Mouse (Mus musculus) small intestine, adult 2 months (tissue): ENCODE measurements around the gene Ncoa3. TPM values are rescaled to one million over a fixed set of nuclear protein-coding genes. Genes with fewer than 3 reads are reported as not detected.
A peak's percentile ranks its signal among the peaks of the same experiment; 100 is the strongest.
"Not testable (repeated sequence)": the region's sequence is repeated elsewhere in the genome, so short reads cannot be mapped to it uniquely, and the experiment has no call there.

Source experiments
- H3K27ac ChIP-seq: fragments of 200-500 bp; 2 replicates; pipeline ENCODE4 v1.5.1; 2012; ENCODE audit warnings: low read depth, low read length, control low read depth, inconsistent platforms; ENCODE audit not compliant: insufficient read depth
- H3K27me3 ChIP-seq: fragments of 200-500 bp; 2 replicates; pipeline ENCODE4 v1.6.1; 2012; ENCODE audit warnings: mild to moderate bottlenecking, moderate library complexity, low read length, inconsistent platforms; ENCODE audit not compliant: control insufficient read depth, insufficient read depth
- H3K36me3 ChIP-seq: fragments of 200-500 bp; 2 replicates; pipeline ENCODE4 v1.6.1; 2012; ENCODE audit warnings: mild to moderate bottlenecking, low read length, control low read depth, inconsistent platforms; ENCODE audit not compliant: control insufficient read depth, insufficient read depth
- H3K4me1 ChIP-seq: fragments of 200-500 bp; 2 replicates; pipeline ENCODE4 v1.6.1; 2012; ENCODE audit warnings: low read length, inconsistent platforms, mixed read lengths; ENCODE audit not compliant: control insufficient read depth, insufficient read depth, insufficient read length
- H3K4me3 ChIP-seq: fragments of 200-500 bp; 2 replicates; pipeline ENCODE4 v1.5.1; 2012; ENCODE audit warnings: low read depth, mild to moderate bottlenecking, control low read depth, inconsistent platforms, low read length, moderate library complexity
- CTCF ChIP-seq: fragments of 200-500 bp; IDR thresholded peaks from 2 replicates; pipeline ENCODE4 v1.5.1; 2012; ENCODE audit warnings: low read depth, mild to moderate bottlenecking, control low read depth, inconsistent platforms, low read length, moderate library complexity, mixed read lengths; ENCODE audit not compliant: insufficient replicate concordance, insufficient read length; ENCODE audit errors: extremely low read depth
- POLR2A ChIP-seq: fragments of 200-500 bp; IDR thresholded peaks from 2 replicates; pipeline ENCODE4 v1.6.1; 2012; ENCODE audit warnings: low read depth, mild to moderate bottlenecking, control low read depth, inconsistent platforms, low read length, moderate library complexity
- WGBS: fragments of 180-500 bp; shearing (Covaris S2); methylation state at CpG from one replicate; pipeline ENCODE4 v1.1.7; 2018; 5-methylcytosine and 5-hydroxymethylcytosine counted together
- polyA plus RNA-seq: library from polyadenylated mRNA; depleted of rRNA; stranded (reverse); fragments of >200 nt; gene quantifications from 2 replicates; pipeline ENCODE4 v1.2.3, GENCODE M21; 2012; rRNA removed

Ncoa3 gene
- polyA plus RNA-seq, result 13.0 and 20.1 TPM in 2 replicates

DNA sequence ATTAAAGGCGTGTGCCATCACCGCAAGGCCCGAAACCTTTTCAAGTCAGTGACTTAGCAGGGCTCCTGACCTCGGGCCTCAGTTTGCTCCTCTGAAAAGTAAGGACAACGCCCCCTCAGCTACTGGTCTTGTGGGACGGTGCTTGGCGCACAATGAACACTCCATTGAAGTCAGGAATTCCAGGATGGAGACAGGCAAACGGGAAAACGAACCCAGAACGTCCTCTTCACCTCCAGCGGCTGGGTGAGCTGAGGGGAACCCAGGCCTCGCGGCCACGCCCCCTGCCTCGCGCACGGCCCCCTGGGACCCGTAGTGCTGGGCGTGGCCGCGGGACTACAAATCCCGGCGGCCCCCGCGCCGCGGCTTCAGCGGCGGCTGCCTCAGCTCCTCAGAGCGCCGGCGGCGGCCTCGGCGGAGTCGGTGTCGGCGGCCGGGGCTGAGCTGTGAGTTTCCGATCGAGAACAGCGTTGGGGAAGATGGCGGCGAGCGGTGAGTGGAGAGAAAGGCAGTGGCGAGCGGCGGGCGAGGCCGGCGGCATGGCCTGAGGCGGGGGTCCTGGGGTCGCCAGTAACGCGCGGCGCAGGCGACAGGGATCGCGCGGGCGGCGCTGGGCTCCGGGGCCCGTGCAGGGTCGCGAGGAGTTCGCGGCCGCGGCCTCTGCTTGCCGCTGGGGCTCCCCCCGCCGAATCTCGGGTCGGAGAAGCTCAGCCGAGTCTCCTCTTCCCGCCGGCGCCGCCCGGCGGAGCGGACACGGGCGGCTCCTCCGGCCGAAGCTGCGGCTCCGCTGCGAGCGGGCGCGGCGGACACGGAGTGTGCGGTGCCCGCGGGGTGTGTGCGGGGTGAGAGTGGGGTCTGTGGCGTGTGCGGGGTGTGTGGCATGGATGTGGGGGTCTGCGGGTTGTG is at the start of gene Ncoa3:
TSS of gene Ncoa3 (plus strand) at position 367 of the 903 bp plus-strand sequence.
- H3K27ac ChIP-seq, result peak within 1 kb of the TSS; percentile 80
- 2% methylated on average over 103 of the region's 103 CpGs for WGBS
- no peaks in the 10 kb centered on the region for H3K27me3 ChIP-seq
- H3K4me3 ChIP-seq, result peak within 1 kb of the TSS; percentile 96
- H3K36me3 ChIP-seq, result peaks cover 1% of the 10 kb centered on the region; the same call in 1 of the 2 replicates
- peaks cover 10% of the 10 kb centered on the region; the same call in 1 of the 2 replicates for H3K4me1 ChIP-seq
- TF ChIP-seq POLR2A (peak; percentile 95), CTCF (no peak)

DNA sequence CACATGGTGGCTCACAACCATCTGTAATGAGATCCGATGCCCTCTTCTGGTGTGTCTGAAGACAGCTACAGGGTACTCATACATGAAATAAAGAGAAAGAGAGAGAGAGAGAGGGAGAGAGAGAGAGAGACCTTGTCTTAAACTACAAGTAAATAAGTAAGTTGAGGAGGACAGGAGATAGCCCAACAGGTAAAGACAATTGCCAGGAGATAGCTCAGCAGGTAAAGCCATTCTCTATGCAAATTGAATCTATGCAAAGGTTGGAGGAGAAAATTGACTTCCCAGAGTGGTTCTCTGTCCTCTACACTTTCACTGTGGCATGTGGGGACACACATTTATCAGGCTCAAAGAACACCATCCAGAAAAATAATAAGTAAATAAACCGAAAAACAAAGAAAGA is 49.3 kb upstream of the Ncoa3 start:
- 97% methylated on average over 2 of the region's 2 CpGs for WGBS
- Histone ChIP-seq H3K36me3 (no peaks in the 10 kb centered on the region), H3K27ac (no peak overlapping the region), H3K27me3 (no peaks in the 10 kb centered on the region), H3K4me3 (no peak overlapping the region), H3K4me1 (peaks cover 2% of the 10 kb centered on the region; the same call in 1 of the 2 replicates)
- TF ChIP-seq POLR2A, result no peak
- TF ChIP-seq CTCF, result no peak

DNA sequence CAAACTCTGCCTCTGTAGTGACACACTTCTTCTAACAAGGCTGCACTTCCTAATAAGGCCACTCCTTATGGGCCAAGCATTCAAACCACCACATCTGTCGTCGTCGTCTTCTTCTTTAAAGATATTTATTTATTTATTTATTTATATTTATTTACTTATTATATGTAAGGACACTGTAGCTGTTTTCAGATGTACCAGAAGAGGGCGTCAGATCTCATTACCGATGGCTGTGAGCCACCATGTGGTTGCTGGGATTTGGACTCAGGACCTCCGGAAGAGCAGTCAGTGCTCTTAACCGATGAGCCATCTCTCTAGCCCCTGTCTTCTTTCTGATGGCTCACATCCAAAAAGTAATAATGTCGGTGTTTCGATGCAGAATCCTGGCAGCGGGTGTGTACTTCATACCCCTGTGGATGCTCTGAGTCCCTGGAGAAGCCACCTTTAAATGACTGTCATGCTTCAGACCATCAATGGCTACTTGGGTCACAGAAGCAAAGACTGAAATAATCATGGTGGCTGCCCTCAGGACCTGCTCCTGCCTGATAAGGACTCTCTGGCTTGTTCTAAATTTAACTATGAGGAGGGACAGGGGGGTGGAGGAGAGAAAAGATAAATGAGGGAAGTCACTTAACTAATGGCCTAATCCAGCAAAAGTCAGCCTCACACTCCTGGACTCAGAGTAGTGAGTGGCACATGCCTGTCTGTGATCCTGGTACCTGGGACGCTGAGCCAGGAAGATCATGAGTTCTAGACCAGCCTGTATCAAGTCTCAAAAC is 47.7 kb upstream of the Ncoa3 start:
- TF ChIP-seq POLR2A, result no peak
- no peak for TF ChIP-seq CTCF
- H3K4me3 ChIP-seq, result no peak overlapping the region
- no peaks in the 10 kb centered on the region for H3K4me1 ChIP-seq
- no peak overlapping the region for H3K27ac ChIP-seq
- no peaks in the 10 kb centered on the region for H3K27me3 ChIP-seq
- WGBS, result 85% methylated on average over 11 of the region's 11 CpGs
- H3K36me3 ChIP-seq, result no peaks in the 10 kb centered on the region

DNA sequence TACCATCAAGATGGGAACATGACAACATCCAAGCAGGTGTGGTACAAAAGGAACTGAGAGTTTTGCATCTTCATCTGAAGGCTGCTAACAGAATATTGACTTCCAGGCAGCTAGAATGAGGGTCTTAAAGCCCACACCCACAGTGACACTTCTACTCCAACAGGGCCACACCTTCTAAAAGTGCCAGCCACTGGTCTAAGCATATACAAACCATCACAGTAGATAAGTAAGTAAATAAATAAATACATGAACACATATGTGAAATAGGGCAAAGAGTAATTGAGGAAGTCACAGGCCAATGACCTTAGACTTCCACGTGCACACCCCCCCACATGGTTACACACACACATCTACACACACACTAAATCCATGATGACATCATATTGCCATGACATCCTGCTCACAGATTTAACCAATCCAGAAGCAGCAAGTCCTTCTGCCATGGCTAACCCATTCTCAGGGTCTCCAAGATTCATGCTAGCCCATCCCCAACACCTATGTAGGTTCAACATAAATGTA is 46.3 kb upstream of the Ncoa3 start:
- Histone ChIP-seq H3K4me1 (no peaks in the 10 kb centered on the region), H3K27me3 (no peaks in the 10 kb centered on the region), H3K4me3 (no peak overlapping the region), H3K36me3 (no peaks in the 10 kb centered on the region), H3K27ac (no peak overlapping the region)
- TF ChIP-seq POLR2A, result no peak
- 57% methylated on average over 1 of the region's 1 CpGs for WGBS

DNA sequence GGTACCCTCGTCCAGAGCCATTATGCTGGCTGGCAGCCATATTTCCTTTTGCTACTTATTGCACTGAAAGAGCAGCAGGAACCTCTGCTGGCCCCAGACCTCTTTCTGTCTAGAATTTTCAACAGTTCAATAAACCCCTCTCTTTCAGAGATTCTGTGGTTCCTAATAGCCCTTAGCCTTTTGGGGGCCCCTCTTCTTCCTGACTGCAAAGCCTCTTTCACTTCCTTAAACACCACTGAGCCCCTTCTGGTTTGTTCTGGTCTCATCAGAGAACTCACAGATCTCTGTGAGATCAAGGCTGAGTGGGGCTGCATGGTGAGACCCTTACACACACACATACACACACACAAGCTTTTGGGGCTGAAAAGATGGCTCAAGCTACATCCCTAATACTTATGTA is 44.4 kb upstream of the Ncoa3 start:
- Histone ChIP-seq H3K4me3 (no peak overlapping the region), H3K27me3 (no peaks in the 10 kb centered on the region), H3K4me1 (peaks cover 3% of the 10 kb centered on the region), H3K27ac (no peak overlapping the region), H3K36me3 (no peaks in the 10 kb centered on the region)
- TF ChIP-seq POLR2A, result no peak
- TF ChIP-seq CTCF, result no peak
- whole genome bisulfite sequencing, result 48% methylated on average over 1 of the region's 1 CpGs

DNA sequence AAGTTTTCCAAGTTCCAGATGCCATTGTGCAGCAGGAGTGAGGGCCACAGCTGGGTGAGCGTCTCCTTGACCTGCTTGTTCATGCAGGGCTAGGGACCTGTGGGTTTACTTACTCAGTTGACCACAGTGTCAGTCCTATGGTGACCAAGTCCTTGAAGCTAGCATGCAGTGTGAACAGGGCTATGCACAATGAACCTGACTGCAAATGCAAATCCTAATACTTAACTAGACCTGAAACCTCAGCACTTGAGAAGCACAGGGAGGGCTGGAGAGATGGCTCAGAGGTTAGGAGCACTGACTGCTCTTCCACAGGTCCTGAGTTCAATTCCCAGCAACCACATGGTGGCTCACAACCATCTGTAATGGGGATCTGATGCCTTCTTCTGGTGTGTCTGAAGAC is 43.7 kb upstream of the Ncoa3 start:
- H3K36me3 ChIP-seq, H3K4me1 ChIP-seq, H3K4me3 ChIP-seq, H3K27ac ChIP-seq, H3K27me3 ChIP-seq: not testable (repeated sequence)
- WGBS, result 75% methylated on average over 1 of the region's 1 CpGs

DNA sequence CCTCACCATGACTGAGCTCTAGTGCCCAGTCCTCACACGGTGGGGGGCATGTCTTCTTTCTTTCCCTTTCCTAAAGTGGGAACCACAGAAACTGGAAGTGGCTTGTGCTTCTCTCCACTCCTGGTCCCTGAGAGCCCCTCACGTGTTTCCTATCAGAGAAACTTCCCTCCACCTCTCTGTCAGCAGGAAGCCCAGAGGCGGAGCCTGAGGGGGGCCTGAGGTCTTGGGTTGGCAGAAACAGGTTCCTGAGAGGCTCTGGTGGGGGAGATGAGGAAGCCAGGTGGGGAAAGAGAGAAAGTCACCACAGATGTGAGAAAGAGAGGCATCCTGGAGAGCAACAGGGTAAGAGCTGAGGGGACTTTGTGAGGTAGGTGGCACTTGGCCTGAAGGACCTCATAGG is 42.7 kb upstream of the Ncoa3 start:
- H3K36me3 ChIP-seq, result no peaks in the 10 kb centered on the region
- WGBS, result 64% methylated on average over 3 of the region's 3 CpGs
- no peak for TF ChIP-seq POLR2A
- no peak for TF ChIP-seq CTCF
- H3K4me3 ChIP-seq, result no peak overlapping the region
- H3K27me3 ChIP-seq, result no peaks in the 10 kb centered on the region
- H3K4me1 ChIP-seq, result peaks cover 8% of the 10 kb centered on the region
- no peak overlapping the region for H3K27ac ChIP-seq
